Mouse (Mus musculus): ENCODE measurements around the gene Gstm7. TPM values are rescaled to one million over a fixed set of nuclear protein-coding genes. Genes with fewer than 3 reads are reported as not detected.
"Not testable (repeated sequence)": the region's sequence is repeated elsewhere in the genome, so short reads cannot be mapped to it uniquely, and the experiment has no call there.

Gstm7 gene
- total RNA-seq (2021), result 10 to 100 TPM; 71.7 to 74.3 TPM

- peak; percentile 96 to 97 for DNase-seq
- intact Hi-C loops (cut with DNase I), result no loop called here
These were observed at the start of gene Gstm7 for GRCm38 (mm10) chr3:107931670-107932069. TSS of gene Gstm7 (minus strand) at chr3:107931817.

GRCm38 (mm10) chr3:107981261-107981660, 49.6 kb upstream of the Gstm7 start:
- DNase-seq, result no peak
- intact Hi-C loops (cut with DNase I), result no loop called here

- no peak for DNase-seq
- intact Hi-C loops (cut with DNase I), result no loop called here
These were observed 46.1 kb upstream of the Gstm7 start for GRCm38 (mm10) chr3:107977691-107978090.

GRCm38 (mm10) chr3:107974237-107974636, 42.6 kb upstream of the Gstm7 start:
- intact Hi-C loops (cut with DNase I), result no loop called here

GRCm38 (mm10) chr3:107972070-107972469, 40.5 kb upstream of the Gstm7 start:
- no peak for DNase-seq
- intact Hi-C loops (cut with DNase I), result no loop called here

More at GRCm38 (mm10) chr3:107974237-107974636, 42.6 kb upstream of the Gstm7 start:
- DNase-seq, result no peak

GRCm38 (mm10) chr3:107971101-107971500, 39.5 kb upstream of the Gstm7 start:
- intact Hi-C loops (cut with DNase I), result not testable (repeated sequence)
- peak in 1 of 2 experiments; percentile 12 for DNase-seq

GRCm38 (mm10) chr3:107968724-107969395, 37.2 kb upstream of the Gstm7 start, which contains the start of gene Gstm3:
TSS of gene Gstm3 (minus strand) at chr3:107969283.
- no peak for DNase-seq
- intact Hi-C loops (cut with DNase I), result no loop called here

GRCm38 (mm10) chr3:107966631-107967030, 35.0 kb upstream of the Gstm7 start:
- no peak for DNase-seq

GRCm38 (mm10) chr3:107965592-107965991, 34.0 kb upstream of the Gstm7 start:
- no peak for DNase-seq
- intact Hi-C loops (cut with DNase I), result no loop called here

More at GRCm38 (mm10) chr3:107966631-107967030, 35.0 kb upstream of the Gstm7 start:
- intact Hi-C loops (cut with DNase I), result no loop called here

- intact Hi-C loops (cut with DNase I), result no loop called here
- DNase-seq, result no peak
These were observed 33.2 kb upstream of the Gstm7 start for GRCm38 (mm10) chr3:107964656-107965308.

- intact Hi-C loops (cut with DNase I), result no loop called here
- DNase-seq, result no peak
These were observed 32.4 kb upstream of the Gstm7 start for GRCm38 (mm10) chr3:107964026-107964425.

GRCm38 (mm10) chr3:107955260-107955659, 23.6 kb upstream of the Gstm7 start:
- DNase-seq; intact Hi-C loops (cut with DNase I): not testable (repeated sequence)

GRCm38 (mm10) chr3:107953906-107954305, 22.3 kb upstream of the Gstm7 start:
- intact Hi-C loops (cut with DNase I), result loop anchor here (1.0 kb wide), 2 partner anchors 64 to 107 kb away; no protein-coding TSS in a partner anchor
- DNase-seq, result no peak

GRCm38 (mm10) chr3:107953328-107953755, 21.7 kb upstream of the Gstm7 start:
- intact Hi-C loops (cut with DNase I), result loop anchor here (1.0 kb wide), 2 partner anchors 65 to 108 kb away; no protein-coding TSS in a partner anchor

GRCm38 (mm10) chr3:107950531-107950930, 18.9 kb upstream of the Gstm7 start:
- intact Hi-C loops (cut with DNase I), result no loop called here
- DNase-seq, result no peak

More at GRCm38 (mm10) chr3:107953328-107953755, 21.7 kb upstream of the Gstm7 start:
- DNase-seq, result peak; percentile 82 to 84

GRCm38 (mm10) chr3:107949461-107949860, 17.8 kb upstream of the Gstm7 start:
- intact Hi-C loops (cut with DNase I); DNase-seq: not testable (repeated sequence)

GRCm38 (mm10) chr3:107945729-107946128, 14.1 kb upstream of the Gstm7 start:
- intact Hi-C loops (cut with DNase I), result no loop called here
- DNase-seq, result no peak

- DNase-seq, result no peak
- intact Hi-C loops (cut with DNase I), result no loop called here
These were observed 11.8 kb upstream of the Gstm7 start, which contains the start of gene Gstm6 for GRCm38 (mm10) chr3:107943239-107943990. TSS of gene Gstm6 (minus strand) at chr3:107943749.

- no peak for DNase-seq
- intact Hi-C loops (cut with DNase I), result no loop called here
These were observed 9.6 kb upstream of the Gstm7 start for GRCm38 (mm10) chr3:107941261-107941660.

- no peak for DNase-seq
- intact Hi-C loops (cut with DNase I), result no loop called here
These were observed 8.9 kb upstream of the Gstm7 start for GRCm38 (mm10) chr3:107940524-107940923.

GRCm38 (mm10) chr3:107939830-107940229, 8.2 kb upstream of the Gstm7 start:
- intact Hi-C loops (cut with DNase I), result loop anchor here (1.0 to 5.0 kb wide), 3 partner anchors 79 to 207 kb away; partner anchors contain the start of gene Gnai3
- no peak for DNase-seq
